Mouse (Mus musculus): ENCODE measurements around the gene Pnpla7. TPM values are rescaled to one million over a fixed set of nuclear protein-coding genes. Genes with fewer than 3 reads are reported as not detected.
A peak's percentile ranks its signal among the peaks of the same experiment; 100 is the strongest.

Pnpla7 gene
- polyA plus RNA-seq, 1 experiment, result 26.9 TPM

DNA sequence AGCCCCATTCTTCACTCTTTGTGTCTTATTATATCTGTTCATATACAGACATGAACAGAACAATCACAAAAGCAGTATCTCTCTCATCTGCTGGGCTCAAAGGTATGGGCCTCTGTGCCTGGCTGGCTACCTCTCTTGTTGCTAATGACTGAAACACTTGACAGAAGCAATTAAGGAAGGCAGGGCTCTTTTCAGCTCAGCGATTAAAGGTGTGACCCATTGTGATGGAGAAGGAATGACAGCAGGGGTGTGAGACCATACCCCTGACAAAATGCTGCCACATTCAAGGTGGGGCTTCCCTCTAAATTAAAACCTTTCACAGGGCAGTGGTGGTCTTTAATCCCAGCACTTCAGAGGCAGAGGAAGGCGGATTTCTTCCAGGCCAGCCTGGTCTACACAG lies 11.9 kb downstream of the Pnpla7 start:
- 64% methylated on average over 2 of the region's 2 CpGs for whole genome bisulfite sequencing
- no peak for TF ChIP-seq CTCF (IDR thresholded peaks at IDR 0.05; ENCODE audit: insufficient read depth, low read length)
- Histone ChIP-seq H3K4me1 (ENCODE audit: control insufficient read depth, insufficient read depth, low read length) (no peaks in the 10 kb centered on the region), H3K4me3 (replicated peaks; ENCODE audit: extremely low read depth, low read depth, low read length) (no peak overlapping the region)
- no peak for DNase-seq

DNA sequence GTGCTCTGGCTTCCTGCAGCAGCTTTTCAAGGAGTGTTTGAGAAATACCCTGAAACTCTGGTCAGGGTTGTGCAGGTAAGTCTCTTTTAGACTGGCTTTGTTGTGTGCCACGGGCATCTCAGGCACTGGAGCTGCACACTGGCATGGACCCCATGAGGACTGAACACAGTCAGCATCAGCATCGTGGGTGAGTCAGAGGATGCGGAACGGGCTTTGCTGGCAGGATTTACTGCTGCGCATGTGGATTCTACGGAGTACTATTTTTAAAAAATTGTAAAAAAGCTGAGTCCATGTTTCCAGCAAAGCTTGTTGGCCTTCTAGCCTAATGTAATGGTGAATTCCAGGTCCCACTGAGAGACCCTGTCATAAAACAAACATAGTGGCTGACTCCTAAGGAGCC lies 19.5 kb downstream of the Pnpla7 start:
- H3K4me3 ChIP-seq (replicated peaks; ENCODE audit: extremely low read depth, low read depth, low read length), result no peak overlapping the region
- H3K4me1 ChIP-seq (ENCODE audit: control insufficient read depth, insufficient read depth, low read length), result no peaks in the 10 kb centered on the region
- DNase-seq, result no peak
- 93% methylated on average over 6 of the region's 6 CpGs for WGBS
- TF ChIP-seq CTCF (IDR thresholded peaks at IDR 0.05; ENCODE audit: insufficient read depth, low read length) (no peak), POLR2A (IDR thresholded peaks at IDR 0.05; ENCODE audit: borderline replicate concordance, extremely low read depth, low read depth, low read length) (no peak)

DNA sequence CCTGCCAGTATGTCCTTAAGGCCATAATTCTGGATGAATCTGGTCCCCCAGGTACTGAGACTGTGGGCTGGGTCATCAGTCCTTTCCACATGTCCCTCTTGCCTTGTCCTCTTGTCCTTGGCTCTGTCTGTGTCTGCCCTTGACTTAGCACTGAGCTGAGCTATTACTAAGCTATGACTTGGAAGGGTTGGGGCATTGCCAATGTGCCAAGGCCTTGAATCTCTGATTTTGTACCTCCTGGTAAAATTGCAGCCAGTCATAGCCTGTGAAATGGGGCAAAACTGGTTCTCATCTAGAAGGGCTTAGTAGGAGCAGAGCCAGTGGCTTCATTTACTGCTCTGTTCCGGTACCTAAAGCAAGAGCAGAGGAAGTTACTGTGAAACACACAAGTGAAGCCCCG lies 20.6 kb downstream of the Pnpla7 start:
- H3K4me1 ChIP-seq (ENCODE audit: control insufficient read depth, insufficient read depth, low read length), result no peaks in the 10 kb centered on the region
- TF ChIP-seq POLR2A (IDR thresholded peaks at IDR 0.05; ENCODE audit: borderline replicate concordance, extremely low read depth, low read depth, low read length) (no peak), CTCF (IDR thresholded peaks at IDR 0.05; ENCODE audit: insufficient read depth, low read length) (no peak)
- WGBS, result 93% methylated on average over 2 of the region's 2 CpGs

DNA sequence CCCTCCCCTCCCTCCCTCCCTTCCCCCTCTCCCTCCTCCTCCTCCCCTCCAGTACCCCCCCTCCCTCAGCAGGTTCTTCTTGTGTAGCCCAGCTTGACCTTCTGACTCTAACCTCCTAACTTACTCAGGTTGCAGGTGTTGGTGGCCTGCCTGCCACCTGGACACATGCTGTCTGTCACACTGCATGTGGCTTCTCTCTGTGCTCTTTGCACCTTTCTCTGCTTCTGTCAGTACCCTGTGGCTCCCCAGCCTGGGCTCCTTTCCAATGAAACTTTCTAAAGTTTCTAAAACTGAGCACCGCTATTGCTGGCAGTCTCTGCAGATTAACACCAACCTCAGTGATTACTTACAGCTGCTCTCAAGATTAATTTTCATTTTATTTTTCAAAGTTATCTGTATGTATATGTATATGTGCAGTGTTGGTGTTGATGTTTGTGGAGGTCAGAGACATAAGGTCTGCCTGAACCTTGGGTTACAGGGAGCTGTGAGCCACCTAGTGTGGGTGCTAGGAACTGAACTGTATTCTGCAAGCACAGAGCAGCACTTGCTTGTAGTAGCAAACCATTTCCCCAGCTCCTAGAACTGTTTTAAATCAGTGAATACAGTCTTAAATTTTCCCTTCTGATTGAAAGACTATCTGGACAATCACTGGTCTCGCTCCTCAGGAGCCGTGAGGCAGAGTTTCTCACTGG lies 24.9 kb downstream of the Pnpla7 start:
- H3K4me1 ChIP-seq (ENCODE audit: control insufficient read depth, insufficient read depth, low read length), result no peaks in the 10 kb centered on the region
- no peak for DNase-seq
- TF ChIP-seq POLR2A (IDR thresholded peaks at IDR 0.05; ENCODE audit: borderline replicate concordance, extremely low read depth, low read depth, low read length), result no peak
- TF ChIP-seq CTCF (IDR thresholded peaks at IDR 0.05; ENCODE audit: insufficient read depth, low read length), result peak; percentile 61
- WGBS, result 66% methylated on average over 3 of the region's 3 CpGs
- H3K4me3 ChIP-seq (replicated peaks; ENCODE audit: extremely low read depth, low read depth, low read length), result no peak overlapping the region

More for the DNA sequence above, 20.6 kb downstream of the Pnpla7 start:
- no peak overlapping the region for H3K4me3 ChIP-seq (replicated peaks; ENCODE audit: extremely low read depth, low read depth, low read length)
- DNase-seq, result no peak

DNA sequence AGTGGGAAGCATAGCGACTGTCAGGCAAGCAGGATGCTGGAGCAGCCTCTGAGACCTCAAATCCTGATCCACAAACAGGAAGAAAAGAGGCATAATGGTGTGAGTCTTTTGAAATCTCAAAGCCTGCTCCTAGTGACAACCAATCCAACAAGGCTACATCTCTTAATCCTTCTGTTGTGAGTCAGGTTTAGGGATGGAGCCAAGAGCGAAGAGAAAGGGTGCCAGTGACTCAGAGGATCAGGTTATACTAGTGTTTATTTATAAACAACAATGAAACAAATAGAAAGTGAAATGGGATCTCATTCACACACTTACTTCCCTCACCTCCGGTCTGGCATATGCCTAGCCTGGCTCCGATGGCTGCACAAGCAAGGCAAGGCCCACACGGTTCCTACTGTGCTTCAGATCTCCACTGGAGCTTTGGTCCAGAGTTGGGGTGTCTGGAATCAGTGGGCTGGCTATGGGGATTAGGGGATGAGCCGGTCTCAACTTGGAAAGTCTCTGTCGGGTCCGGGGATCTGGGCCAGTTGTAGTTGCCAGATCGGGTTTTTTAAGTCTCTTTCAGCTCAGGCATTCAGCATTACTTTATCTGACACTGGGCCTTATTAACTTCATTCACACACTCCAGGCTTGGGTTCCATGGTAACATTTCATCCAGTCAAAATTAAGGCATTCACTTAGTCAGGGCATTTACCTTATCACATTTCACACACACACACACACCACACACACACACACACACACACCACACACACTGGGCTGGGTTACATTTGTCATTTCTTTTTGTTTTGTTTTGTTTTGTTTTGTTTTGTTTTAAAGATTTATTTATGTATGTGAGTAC lies 28.3 kb downstream of the Pnpla7 start:
- WGBS, result 79% methylated on average over 9 of the region's 9 CpGs
- no peak overlapping the region for H3K4me3 ChIP-seq (replicated peaks; ENCODE audit: extremely low read depth, low read depth, low read length)
- DNase-seq, result no peak
- no peak for TF ChIP-seq CTCF (IDR thresholded peaks at IDR 0.05; ENCODE audit: insufficient read depth, low read length)
- TF ChIP-seq POLR2A (IDR thresholded peaks at IDR 0.05; ENCODE audit: borderline replicate concordance, extremely low read depth, low read depth, low read length), result no peak
- H3K4me1 ChIP-seq (ENCODE audit: control insufficient read depth, insufficient read depth, low read length), result no peaks in the 10 kb centered on the region

DNA sequence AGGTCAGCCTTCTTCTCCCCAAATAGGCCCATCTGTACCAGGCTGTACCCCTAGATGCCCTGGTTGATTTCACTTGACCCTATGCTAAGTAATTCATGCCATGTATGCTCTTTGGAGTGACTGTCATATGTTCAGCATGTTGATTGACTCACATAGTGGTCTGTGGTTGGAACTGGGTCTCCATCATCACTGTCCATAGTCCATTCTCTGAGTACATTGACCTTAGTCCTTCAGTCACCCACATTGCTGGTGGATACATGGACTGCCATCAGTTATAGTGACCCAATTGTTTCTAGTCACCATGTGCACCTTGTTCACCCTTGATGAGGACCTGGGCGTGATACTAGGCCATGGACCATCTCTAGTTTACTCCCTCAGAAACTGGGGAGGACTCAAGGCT lies 30.9 kb downstream of the Pnpla7 start:
- H3K4me1 ChIP-seq (ENCODE audit: control insufficient read depth, insufficient read depth, low read length), result no peaks in the 10 kb centered on the region
- no peak for DNase-seq
- WGBS, result 90% methylated on average over 1 of the region's 1 CpGs
- TF ChIP-seq POLR2A (IDR thresholded peaks at IDR 0.05; ENCODE audit: borderline replicate concordance, extremely low read depth, low read depth, low read length) (no peak), CTCF (IDR thresholded peaks at IDR 0.05; ENCODE audit: insufficient read depth, low read length) (no peak)
- no peak overlapping the region for H3K4me3 ChIP-seq (replicated peaks; ENCODE audit: extremely low read depth, low read depth, low read length)

DNA sequence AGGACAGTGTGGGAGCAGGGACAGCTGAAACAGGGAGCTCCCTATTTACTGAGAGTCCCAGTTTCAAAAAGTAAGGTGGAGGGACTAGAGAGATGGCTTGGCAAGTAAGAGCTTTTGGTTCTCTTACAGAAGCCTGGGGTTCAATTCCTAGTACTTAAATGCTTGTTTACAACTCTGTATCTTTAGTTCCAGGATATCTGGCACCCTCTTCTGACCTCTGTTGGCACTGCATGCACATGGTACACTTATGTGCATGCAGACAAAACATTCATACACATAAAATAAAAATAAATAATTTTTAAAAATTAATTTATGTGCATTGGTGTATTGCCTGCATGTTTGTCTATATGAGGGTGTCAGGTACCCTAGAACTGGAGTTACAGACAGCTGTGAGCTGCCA lies 32.4 kb downstream of the Pnpla7 start:
- TF ChIP-seq CTCF (IDR thresholded peaks at IDR 0.05; ENCODE audit: insufficient read depth, low read length) (no peak), POLR2A (IDR thresholded peaks at IDR 0.05; ENCODE audit: borderline replicate concordance, extremely low read depth, low read depth, low read length) (no peak)
- no peaks in the 10 kb centered on the region for H3K4me1 ChIP-seq (ENCODE audit: control insufficient read depth, insufficient read depth, low read length)
- no peak overlapping the region for H3K4me3 ChIP-seq (replicated peaks; ENCODE audit: extremely low read depth, low read depth, low read length)
- DNase-seq, result no peak

DNA sequence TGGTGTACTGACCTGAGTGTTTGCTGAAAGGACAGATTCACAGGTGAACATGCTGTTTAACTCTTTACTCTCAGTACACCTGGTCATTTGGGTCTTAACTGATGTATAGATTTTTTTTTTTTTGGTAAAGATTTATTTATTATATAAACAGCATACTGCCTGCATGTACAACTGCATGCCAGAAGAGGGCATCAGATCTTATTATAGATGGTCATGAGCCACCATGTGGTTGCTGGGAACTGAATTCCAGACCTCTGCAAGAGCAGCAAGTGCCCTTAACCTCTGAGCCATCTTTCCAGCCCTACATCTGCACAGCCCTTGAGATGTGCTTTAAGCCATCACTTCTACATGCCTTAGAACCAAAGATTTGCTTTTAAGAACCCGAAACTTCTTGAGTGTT lies 46.8 kb downstream of the Pnpla7 start:
- TF ChIP-seq POLR2A (IDR thresholded peaks at IDR 0.05; ENCODE audit: borderline replicate concordance, extremely low read depth, low read depth, low read length) (no peak), CTCF (IDR thresholded peaks at IDR 0.05; ENCODE audit: insufficient read depth, low read length) (no peak)
- no peaks in the 10 kb centered on the region for H3K4me1 ChIP-seq (ENCODE audit: control insufficient read depth, insufficient read depth, low read length)
- no peak overlapping the region for H3K4me3 ChIP-seq (replicated peaks; ENCODE audit: extremely low read depth, low read depth, low read length)
- DNase-seq, result no peak
- WGBS, result 90% methylated on average over 1 of the region's 1 CpGs

DNA sequence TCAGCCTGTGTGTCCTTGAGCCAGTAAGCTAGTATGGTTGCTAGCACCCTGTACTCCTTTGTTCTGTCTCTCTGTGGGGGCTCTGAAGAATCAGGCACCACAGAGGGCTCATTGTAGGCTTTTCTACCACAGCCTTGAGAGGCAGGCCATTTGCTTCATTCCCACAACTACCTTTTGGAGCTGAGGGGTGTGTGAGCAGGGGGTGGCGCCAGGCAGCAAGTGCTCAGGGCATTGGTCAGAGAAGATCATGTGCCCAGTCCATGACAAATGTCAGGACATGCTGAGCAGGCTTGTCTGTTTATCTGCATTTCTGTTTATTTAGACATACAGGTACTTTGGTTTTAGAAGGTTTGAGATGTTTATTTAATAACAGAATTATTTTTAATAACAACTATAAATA lies 49.3 kb downstream of the Pnpla7 start:
- no peak overlapping the region for H3K4me3 ChIP-seq (replicated peaks; ENCODE audit: extremely low read depth, low read depth, low read length)
- DNase-seq, result no peak
- WGBS, result 100% methylated on average over 1 of the region's 1 CpGs
- TF ChIP-seq POLR2A (IDR thresholded peaks at IDR 0.05; ENCODE audit: borderline replicate concordance, extremely low read depth, low read depth, low read length) (no peak), CTCF (IDR thresholded peaks at IDR 0.05; ENCODE audit: insufficient read depth, low read length) (no peak)
- no peaks in the 10 kb centered on the region for H3K4me1 ChIP-seq (ENCODE audit: control insufficient read depth, insufficient read depth, low read length)

DNA sequence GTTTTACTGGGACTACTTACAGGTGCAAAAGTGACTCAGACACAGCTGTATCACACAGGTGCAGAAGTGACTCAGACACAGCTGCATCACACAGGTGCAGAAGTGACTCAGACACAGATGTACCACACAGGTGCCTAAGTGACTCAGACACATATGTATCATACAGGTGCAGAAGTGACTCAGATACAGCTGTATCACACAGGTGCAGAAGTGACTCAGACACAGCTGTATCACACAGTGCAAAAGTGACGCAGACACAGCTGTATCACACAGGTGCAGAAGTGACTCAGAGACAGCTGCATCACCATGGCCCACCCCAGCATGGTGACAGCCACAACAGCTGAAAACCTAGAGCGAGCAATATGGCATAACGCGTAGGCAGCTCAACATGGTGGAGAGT lies 59.2 kb downstream of the Pnpla7 start:
- no peak for DNase-seq
- no peak for TF ChIP-seq CTCF (IDR thresholded peaks at IDR 0.05; ENCODE audit: insufficient read depth, low read length)
- TF ChIP-seq POLR2A (IDR thresholded peaks at IDR 0.05; ENCODE audit: borderline replicate concordance, extremely low read depth, low read depth, low read length), result no peak
- Histone ChIP-seq H3K4me3 (replicated peaks; ENCODE audit: extremely low read depth, low read depth, low read length) (no peak overlapping the region), H3K4me1 (ENCODE audit: control insufficient read depth, insufficient read depth, low read length) (no peaks in the 10 kb centered on the region)
- WGBS, result 94% methylated on average over 4 of the region's 4 CpGs
